Mouse (Mus musculus) left cerebral cortex, postnatal 10 days (tissue): ENCODE data around the gene Socs4. TPM values are rescaled to one million over a fixed set of nuclear protein-coding genes. Genes with fewer than 3 reads are reported as not detected.

Experiments
- DNase-seq, 2 experiments: peaks; one replicate each; pipeline ENCODE4 v3.0.0; 2021 to 2022; ENCODE audit warnings: low spot score in 2 of 2, mixed read lengths in 1 of 2; ENCODE audit errors: extremely low spot score in 1 of 2
- intact Hi-C: fragments of 180-260 bp; cut with DNase I; formaldehyde crosslinking; loops from one replicate; pipeline ENCODE4 v1.15.1; 2025
- total RNA-seq, 2 experiments: library from RNA; stranded (reverse); gene quantifications; 2 replicates each; pipeline ENCODE4 v1.2.3; 2021

Socs4 gene
- 1 to 10 TPM; 9.2 to 9.8 TPM for total RNA-seq

DNA sequence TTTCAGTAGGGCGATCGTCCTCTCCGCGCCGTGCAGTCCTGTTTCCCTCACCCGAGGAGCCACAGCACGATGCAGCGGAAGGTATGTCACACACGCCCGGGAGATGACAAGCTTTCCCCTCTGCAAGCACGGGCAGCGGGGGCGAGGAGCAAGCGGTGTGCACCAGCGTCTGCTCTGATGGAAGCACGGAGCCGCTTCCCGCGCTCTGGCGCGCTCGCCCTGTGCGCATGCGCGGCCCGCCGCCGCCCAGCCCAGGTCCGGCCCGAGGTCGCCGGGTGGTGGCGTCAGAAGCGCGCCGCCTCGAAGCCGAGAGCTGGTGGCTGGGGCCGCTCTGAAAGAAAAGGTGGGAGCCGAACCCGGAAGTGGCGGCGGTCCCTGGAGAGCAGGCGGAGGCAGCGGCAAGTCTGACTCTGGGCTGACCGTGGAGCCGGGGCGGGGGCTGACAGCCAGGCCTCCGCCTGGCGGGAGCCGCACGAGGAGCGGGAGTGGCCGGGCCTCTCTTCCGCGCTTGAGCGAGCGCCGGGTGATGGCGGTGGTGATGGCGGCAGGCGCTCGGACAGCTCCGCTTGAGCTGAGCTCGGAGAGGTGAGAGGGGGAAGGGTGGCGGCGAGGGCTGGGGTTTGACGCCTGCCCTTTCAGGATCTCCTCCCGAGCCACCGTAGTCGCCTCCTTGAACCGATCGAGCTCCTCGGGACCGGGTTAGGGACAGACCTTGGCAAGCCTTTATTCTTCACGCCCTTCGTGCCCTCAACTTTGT, at the start of gene Socs4, which contains the start of gene Wdhd1:
Socs4 (plus strand) TSS at position 295 of the 757 bp plus-strand sequence.
Wdhd1 (minus strand) TSS at position 221 of the 757 bp plus-strand sequence.
- peak; percentile 89 to 96 for DNase-seq
- intact Hi-C loops, result no loop called here

DNA sequence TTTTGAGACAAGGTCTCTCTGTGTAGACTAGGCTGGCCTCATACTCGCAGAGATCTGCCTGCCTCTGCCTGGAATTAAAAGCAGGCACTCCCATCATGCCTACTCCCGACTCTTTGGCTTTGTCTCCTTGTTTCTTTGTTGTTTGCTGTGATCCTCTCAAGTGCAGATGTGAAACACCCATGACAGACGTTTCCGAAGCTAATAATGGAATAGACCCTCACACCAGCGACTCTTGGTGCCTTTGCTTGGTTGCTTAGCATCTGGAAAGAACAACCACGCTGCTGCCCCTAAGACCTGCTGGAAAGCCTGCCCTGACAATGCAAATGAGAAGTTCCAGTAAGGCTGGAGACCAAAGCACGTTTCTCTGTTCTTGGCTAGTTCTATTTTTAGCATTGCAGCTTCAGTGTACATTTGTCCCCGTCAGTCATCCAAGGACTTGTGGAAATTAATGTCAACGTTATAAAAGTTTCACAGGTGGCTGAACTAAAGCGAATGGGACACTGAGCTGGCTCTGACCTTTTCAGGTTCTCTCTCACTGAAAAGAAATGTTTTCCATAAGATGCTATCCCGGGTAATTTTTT, 46.8 kb upstream of the Socs4 start:
- DNase-seq, result no peak
- intact Hi-C loops, result no loop called here

DNA sequence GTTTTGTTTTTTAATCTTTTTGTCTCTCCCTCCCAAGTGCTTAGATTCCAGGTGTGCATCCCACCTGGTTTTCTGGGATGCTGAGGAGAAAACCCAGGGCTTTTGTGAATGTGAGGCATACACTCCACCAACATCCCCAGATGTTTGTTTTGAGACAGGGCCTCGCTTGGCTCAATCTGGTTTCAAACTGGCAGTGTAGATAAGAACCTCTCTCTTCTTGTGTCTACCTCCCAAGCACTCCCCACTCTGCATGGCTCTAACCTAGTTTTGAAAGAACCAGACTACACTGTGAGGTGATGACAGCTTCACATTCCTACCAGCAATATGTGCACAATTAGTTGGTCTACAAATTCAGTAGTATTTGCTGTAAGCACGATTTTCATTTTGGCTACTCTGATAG, 43.1 kb upstream of the Socs4 start:
- intact Hi-C loops, result no loop called here
- DNase-seq, result no peak

DNA sequence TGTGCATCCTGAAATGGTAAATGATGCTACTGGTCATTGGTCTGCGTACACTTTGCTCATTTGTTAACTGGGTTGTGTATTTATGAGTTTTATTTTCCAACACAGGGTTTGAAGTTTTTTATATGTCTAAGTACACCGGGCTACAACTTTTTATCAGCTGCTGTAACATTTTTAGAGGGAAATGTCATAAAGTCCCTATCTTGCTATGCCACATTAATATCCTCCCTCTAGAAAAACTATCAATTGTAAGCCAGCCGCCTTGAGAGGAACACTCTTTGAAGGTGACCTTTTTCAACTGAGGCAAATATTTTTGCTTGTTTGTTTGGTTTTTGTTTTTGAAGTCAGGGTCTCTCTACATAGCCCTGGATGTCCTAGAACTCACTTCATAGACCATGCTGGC, 42.7 kb upstream of the Socs4 start:
- DNase-seq, result no peak
- intact Hi-C loops, result no loop called here

DNA sequence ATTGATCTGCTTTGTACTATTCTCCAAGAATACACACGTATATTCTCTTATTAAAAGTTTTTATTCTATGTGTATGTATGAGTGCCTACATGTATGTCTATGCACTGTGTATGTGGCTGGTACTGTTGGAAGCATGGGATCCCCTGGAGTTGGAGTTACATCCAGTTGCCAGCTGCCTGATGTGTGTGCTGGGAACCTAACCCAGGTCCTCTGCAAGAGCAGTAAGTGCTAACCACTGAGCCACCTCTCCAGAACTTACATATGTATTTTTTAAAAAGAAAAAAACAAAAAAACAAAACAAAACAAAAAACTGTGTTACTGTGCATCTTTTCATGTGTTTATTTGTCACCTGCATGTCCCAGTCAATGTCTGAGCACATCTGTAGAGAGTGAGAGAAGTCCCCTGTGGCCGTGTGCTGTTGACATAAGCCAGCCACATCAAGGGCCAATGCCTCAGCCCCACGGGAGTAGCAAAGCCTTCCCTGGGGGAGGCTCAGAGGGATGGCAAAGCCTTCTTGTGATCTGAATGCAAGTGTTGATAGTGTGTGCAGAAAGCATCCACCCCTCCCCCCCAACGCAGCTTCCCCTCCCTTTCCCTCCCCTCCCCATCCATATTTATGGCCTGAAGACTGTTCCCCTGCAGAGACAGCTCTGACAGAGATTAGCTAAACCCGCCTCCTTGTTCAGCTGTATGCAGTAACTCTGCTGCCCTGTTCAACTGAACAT, 42.0 kb upstream of the Socs4 start:
- no peak for DNase-seq
- intact Hi-C loops, result no loop called here

DNA sequence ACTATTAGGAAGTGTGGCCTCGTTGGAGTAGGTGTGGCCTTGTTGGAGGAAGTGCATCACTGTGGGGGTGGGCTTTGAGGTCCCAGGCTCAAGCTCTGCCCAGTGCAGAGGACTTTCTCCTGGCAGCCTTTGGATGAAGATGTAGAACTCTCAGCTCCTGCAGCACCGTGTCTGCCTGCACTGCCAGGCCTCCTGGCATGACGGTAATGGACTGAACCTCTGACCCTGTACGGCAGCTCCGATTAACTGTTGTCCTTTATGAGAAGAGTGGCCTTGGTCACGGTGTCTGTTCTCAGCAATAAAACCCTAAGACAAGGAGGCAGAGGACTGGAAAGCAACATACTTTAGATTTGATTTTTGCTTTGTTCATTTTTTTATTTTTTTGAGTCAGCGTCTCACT, 40.2 kb upstream of the Socs4 start:
- no peak for DNase-seq
- intact Hi-C loops, result no loop called here

DNA sequence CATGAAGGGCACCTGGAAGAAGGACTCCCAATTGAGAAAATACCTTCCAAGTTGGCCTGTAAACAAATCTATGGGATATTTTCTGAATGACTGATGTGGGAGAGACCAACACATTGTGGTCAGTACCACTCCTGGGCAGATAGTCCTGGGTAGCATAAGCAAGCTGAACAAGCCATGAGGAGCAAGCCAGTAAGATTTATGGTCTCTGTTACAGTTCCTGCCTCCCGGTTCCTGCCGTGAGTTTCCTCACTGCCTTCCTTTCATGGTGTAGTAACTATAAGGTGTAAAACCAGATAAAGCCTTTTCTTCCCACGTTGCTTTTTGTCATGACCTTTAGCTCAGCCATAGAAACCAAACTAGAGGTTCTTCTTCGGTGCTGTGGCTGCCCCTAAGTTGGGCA, 39.4 kb upstream of the Socs4 start:
- DNase-seq, result no peak
- intact Hi-C loops, result no loop called here

DNA sequence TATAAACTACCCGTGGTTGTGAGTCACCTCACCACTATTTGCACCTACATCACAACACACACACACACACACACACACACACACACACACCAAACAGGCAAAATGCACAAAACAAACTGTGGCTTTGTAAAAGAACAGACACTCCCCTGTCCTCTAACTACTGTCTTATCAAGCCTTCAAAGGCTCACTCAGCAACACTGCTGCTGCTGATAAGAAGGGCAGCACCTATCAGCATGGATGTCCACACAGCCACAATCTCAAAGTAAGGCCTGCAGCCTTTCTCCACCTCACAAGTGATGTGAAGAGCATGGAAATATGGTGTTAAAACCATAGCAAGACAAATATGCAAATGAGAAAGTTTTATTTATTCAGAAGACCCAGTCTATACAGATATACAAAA, 36.1 kb upstream of the Socs4 start:
- DNase-seq, result no peak
- intact Hi-C loops, result no loop called here

DNA sequence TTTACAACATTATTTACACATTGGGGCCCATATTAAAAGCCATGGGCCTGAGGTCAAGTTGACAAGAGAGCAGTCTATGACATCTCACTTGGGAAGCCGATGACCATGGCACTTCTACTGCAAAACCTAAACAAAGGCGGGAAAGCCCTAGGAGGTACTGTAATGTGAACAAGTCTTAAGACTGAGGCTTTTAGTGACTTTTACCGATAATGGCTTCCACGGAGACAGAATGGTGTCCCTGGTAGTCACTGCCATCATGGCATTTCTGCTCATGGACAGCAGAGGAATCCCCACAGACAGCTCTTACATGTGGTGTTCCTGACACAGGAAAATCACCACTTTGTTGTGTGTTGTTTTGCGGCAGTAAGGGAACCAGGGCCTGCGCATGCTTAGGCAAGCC, 35.7 kb upstream of the Socs4 start:
- DNase-seq, result no peak
- intact Hi-C loops, result no loop called here

DNA sequence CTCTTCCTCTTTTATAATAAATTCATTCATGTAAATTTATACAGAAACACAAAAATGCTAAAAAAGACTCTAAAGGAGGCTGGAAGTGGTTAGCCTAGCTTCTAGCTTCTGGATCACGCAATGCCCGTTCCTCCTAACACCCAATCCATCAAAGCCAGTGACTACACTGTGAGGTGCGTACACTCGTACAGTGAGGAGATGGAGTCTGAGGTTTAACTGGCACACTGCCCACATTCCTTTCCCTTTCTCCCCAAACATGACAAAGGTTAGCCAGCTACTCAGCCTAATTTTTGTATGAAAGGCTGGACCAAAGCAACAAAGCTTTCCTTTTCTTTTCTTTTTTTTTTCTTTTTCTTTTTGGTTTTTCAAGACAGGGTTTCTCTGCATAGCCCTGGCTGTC, 34.0 kb upstream of the Socs4 start:
- intact Hi-C loops, result no loop called here

DNA sequence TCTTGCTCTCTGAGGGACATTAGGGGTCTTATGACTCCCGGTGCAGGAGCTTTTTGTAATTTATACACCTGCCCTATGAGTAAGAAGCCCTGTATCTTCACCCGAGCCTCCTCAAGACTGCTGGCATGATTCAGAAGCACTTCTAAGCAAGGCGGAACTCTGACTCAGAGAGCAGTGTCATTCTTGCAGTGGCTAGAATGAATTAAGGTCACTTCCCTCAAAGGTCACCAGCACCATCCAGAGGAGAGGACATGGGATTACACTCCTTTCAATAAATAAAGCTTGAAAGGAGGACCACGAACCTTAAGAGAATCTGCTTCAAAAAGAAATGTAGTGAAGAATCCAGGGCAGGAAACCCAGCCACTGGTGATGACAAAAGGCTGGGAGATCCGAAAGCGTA, 26.9 kb upstream of the Socs4 start:
- no peak for DNase-seq
- intact Hi-C loops, result loop anchor here (10.0 kb wide), 1 partner anchor 375 kb away; no protein-coding TSS in a partner anchor

More for the DNA sequence above, 34.0 kb upstream of the Socs4 start:
- no peak for DNase-seq

DNA sequence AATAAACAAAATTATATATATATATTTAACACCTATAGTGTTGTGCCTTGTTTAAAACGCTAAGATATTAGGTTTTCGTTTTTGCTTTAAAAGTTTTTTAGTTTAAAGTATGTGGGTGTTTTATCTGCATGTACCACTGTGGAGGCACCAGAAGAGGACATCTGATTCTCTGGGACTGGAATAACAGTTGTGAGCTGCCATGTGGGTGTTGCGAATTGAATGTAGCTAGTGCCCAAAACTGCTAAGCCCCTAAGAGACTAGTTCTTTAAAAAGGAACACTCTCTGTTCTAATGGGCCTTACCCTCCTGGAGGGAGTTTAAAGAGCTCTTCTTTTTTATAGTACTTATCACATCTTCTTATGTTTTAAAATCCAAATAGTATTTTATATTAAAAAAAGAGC, 11.9 kb upstream of the Socs4 start:
- intact Hi-C loops, result no loop called here
- no peak for DNase-seq

DNA sequence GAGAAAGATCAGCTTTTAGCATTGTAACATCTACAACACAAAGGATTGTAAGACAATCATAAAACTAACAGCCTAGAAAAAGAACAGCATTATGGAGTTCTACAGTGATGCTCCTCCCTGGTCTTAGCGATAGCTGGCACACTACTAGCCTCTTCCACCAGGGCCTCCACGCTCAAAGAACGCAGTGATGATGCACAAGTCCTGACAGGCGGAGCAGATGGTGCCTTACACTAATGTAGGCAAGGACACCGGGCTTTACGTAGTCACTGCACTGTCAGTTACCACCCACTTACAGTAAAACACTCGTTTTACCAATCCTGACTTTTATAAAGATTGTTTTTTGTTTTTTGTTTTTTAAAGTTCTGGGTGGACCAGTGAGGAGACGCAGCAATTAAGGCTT, 10.9 kb upstream of the Socs4 start:
- intact Hi-C loops, result no loop called here
- no peak for DNase-seq

DNA sequence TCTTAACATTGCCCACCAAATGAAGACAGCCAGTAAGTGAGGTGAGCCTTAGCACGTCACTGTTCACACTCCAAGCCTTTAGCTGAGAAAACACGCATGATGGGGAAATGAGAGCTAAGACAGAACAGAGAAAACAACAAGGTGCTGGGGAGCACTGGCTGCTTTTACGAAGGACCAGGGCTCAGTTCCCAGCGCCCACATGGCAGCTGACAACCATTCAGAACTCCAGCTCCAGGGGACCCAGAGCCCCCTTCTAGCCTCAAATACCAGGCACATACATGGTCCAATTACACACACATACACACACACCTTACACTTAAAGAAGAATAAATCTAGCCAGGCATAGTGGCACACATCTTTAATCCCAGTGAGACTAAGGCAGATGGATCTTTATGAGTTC, 7.7 kb upstream of the Socs4 start:
- intact Hi-C loops, result no loop called here
- DNase-seq, result no peak

DNA sequence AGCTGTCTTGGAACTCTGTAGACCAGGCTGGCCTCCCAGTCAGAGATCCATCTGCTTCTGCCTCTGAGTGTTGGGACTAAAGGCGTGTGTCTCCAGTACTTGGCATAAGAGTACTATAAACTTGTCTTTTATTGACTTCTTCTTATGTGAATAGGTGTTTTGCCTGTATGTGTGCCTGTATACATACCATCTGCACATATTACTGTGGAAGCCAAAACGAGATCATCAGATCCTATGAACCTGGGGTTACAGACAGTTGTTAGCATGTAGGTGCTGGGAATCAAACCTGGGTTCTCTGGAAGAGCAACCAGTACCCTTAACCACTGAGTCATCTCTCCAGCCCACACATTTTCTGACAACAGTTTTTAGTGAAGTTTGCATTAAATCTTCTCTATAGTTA, 7.0 kb upstream of the Socs4 start:
- DNase-seq, result no peak
- intact Hi-C loops, result no loop called here

DNA sequence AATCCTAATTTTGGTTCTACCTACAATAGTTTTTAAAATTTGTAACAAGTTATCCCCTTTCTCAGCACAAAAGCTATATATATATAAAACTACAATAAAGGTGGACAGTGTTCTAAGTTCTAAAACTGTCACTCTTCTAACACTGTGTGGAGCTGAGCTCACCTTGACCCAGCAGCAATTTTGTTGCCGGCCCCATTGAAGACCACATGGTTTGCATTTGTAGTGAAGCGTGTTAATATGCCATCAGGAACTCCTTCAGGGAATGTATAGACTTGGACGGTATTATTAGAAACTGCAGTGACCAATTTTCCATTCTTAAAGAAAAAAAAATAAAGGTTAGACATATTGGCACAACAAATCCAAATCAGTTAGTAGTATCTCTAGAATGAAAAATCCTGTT, 3.0 kb upstream of the Socs4 start:
- no peak for DNase-seq
- intact Hi-C loops, result no loop called here

DNA sequence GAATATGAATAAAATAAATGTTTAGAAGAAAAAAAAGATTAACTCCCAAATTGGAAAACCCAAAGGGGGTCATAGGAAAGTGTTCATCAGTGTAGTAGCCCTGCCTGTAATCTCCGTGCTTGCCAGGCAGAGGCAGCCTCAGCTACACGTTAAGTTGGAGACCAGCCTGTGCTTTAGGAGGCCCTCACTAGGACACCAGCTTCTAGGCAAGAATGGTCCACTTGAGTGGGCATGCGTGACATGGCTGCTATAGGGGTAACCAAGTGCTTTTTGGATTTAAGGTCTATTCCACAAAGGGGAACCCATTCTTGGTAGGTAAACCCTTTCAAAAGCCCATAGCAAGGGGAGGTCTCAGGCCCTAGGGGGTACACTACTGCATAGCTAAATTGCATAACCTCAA, 1.3 kb upstream of the Socs4 start:
- intact Hi-C loops, result no loop called here
- DNase-seq, result no peak

DNA sequence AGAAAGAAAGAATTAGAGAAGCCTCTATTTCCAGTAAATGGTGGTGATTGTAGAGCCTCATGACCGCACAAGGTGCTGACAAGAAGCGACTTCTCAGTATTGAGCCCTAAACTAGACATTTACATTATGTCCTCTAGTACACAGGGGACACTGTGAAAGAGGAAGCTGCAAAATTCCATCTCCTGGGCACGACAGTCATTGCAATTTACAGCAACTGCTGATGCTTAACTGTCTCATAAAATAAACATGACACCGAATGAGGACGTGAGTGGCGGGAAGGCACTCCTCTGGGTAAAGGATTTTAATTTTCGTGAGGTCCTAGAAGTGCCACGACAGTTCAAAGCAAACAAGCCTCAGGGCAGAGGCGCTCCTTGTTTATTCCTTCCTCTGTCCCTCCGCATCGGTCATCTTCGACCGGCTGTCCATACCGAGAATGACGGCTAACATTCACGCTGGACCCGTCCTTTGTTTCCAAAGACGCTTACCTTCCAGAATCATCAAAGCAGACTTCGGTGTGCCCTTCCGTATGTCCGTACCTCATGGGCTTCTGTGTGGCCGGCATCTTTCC, 611 bp upstream of the Socs4 start:
- DNase-seq, result no peak
- intact Hi-C loops, result no loop called here

DNA sequence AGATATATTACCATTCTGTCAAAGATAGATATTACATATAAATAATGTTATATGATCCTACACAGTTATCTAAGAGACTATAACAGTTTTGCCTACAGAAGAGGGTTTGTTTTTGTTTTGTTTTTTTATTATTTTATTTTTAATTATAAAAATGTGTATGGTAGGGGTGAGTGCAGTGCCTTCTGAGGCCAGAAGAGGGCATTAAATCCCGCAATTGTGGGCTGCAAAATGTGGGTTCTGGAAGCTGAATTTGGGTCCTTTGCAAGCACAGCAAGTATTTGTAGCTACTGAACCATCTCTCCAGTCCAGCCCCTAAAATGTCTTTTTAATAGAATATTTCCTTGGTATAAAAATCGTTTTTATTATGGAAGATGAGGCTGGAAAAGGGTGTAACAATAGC, 2.3 kb downstream of the Socs4 start:
- DNase-seq, result no peak
- intact Hi-C loops, result no loop called here

DNA sequence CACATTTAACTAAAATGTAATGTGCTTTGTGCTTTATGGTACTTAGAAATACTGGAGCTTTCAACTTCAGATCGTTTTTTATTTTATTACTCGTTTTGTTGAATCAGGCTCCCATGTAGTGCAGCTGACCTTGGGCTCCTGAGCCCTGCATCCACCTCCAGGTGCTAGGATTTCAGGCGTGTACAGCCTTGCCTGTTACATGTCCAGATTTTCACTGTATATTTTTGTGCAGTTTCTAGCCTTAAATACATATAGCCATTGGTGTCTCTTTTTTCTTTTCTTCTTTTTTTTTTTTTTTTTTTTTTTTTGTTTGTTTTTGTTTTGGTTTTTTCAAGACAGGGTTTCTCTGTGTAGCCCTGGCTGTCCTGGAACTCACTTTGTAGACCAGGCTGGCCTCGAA, 4.8 kb downstream of the Socs4 start:
- intact Hi-C loops, result no loop called here
- DNase-seq, result no peak
